Mouse (Mus musculus) heart, postnatal 14 days (tissue): ENCODE measurements at regions not wholly inside any gene's neighbourhood (a gene's known extent, or its start where the extent isn't known, plus 50 kb on each side); places are given as distances from the start of the nearest gene placed in this dataset.

Source experiments
- DNase-seq, 2 experiments: peaks; one replicate each; pipeline ENCODE4 v3.0.0; 2021 to 2022
- intact Hi-C: fragments of 180-260 bp; cut with DNase I; formaldehyde crosslinking; loops from one replicate; pipeline ENCODE4 v1.15.1; 2025

- intact Hi-C loops = loop anchor here (5.0 to 10.0 kb wide), 2 partner anchors 58 to 325 kb away; partner anchors contain the start of gene Sox9
These were observed 57.9 kb downstream of the Sox9 start for GRCm38 (mm10) chr11:112839721-112840494.

DNA sequence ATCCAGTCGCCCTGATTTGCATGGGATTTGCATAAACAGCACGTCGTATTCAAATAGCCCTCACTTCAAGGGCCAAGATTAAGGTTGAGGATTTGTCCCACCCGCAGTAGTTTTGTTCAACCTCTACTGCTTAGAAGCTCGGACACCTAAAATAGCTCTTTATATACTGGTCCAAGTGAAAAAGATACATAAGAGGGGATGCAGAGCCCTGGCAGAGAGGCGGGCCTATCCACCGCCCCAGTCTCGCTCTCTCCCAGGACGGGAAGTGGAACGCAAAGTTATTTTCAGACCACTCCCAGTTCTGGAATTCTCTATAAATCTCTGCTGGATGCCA is 58.4 kb downstream of the Sox9 start:
- intact Hi-C loops = loop anchor here (5.0 to 10.0 kb wide), 2 partner anchors 58 to 324 kb away; partner anchors contain the start of gene Sox9

More at GRCm38 (mm10) chr11:112839721-112840494, 57.9 kb downstream of the Sox9 start:
- no peak for DNase-seq

DNA sequence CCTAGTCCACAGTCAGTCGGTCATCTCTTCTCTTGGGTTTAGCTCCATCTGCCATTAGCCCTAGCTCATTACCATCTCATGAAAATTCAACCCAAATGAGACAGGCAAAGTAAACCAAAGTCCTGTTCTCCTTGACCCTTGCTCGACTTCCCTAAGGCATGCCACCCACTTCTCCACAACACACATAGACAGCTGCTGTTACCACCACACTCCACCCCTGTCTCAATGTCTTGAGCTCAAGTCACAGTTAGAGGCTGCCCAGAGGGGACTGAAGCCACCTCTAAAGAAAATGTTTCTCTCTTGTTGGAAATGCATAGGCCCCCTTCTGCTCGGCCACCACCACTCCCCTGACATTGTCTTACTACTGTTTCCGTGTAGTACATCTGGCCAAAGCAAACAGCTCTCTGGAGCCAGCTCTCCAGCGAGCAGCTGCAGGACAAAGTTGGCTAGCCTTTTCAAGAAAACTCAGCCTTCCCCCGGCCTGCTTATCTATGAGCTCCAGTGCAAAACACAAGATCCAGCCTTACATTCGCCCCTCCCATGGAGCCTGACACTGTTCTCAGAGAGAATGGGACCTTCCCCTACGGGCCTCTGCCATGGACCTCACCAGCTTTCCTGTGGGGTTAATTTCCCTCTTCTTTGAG is 62.4 kb downstream of the Sox9 start:
- intact Hi-C loops = loop anchor here (5.0 to 10.0 kb wide), 2 partner anchors 62 to 320 kb away; partner anchors contain the start of gene Sox9
- DNase-seq = peak; percentile 35 to 61

More for the DNA sequence above, 58.4 kb downstream of the Sox9 start:
- DNase-seq = no peak

DNA sequence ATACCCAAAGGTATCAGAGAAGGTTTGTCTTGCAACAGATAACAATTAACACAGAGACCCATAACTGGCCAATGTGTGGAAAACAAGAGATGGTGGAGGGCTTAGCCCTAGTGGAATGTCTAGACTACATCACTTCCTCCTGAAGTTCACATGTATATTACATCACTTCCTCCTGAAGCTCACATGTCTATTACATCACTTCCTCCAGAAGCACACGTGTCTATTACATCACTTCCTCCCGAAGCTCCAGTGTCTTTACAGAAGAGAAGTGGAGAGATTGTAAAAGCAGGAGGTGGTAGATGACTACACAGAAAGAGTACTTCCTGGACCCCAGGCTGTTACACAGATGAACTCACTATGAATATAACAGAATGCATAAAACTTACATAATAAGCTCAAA is 65.1 kb downstream of the Sox9 start:
- intact Hi-C loops = loop anchor here (10.0 kb wide), 1 partner anchor 318 kb away; no protein-coding TSS in a partner anchor
- no peak for DNase-seq

DNA sequence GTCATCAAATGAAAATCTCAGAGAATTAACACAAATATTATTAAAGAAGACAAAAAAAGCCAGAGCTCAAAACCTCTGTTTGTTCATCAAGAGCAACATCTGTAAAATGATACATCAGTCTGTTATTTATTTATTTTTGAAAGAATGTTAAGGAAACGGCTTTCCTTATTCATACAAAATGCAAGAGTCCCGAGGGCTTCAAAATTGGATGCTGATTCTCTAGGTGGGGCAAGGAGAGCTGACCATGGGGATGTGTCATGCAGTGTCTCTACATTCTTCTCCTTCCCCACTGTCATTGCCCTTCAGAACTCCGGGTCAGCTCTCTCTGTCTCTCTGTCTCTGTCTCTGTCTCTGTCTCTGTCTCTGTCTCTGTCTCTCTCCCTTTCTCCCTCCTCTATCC is 65.8 kb downstream of the Sox9 start:
- intact Hi-C loops = loop anchor here (10.0 kb wide), 1 partner anchor 317 kb away; no protein-coding TSS in a partner anchor
- no peak for DNase-seq

DNA sequence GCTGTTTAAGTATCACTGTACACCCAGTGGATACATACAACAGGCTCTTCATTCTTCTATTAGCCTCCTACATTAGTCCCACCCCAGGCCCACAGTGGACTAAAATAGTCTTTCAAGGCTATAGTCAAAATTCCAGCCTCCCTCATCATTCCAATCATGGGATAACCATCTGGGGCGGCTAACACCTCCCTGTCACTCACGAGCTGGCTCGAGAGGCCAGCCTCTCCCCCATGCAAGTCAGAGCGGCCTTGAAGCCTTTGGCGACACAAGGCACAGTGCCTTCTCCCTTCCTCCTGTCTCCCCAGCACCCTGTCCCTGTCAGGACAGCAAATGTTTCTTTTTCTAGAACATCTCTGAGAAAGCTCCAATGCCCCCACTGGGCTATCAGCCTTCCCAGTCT is 68.0 kb downstream of the Sox9 start:
- DNase-seq = no peak
- intact Hi-C loops = loop anchor here (10.0 kb wide), 1 partner anchor 315 kb away; no protein-coding TSS in a partner anchor

DNA sequence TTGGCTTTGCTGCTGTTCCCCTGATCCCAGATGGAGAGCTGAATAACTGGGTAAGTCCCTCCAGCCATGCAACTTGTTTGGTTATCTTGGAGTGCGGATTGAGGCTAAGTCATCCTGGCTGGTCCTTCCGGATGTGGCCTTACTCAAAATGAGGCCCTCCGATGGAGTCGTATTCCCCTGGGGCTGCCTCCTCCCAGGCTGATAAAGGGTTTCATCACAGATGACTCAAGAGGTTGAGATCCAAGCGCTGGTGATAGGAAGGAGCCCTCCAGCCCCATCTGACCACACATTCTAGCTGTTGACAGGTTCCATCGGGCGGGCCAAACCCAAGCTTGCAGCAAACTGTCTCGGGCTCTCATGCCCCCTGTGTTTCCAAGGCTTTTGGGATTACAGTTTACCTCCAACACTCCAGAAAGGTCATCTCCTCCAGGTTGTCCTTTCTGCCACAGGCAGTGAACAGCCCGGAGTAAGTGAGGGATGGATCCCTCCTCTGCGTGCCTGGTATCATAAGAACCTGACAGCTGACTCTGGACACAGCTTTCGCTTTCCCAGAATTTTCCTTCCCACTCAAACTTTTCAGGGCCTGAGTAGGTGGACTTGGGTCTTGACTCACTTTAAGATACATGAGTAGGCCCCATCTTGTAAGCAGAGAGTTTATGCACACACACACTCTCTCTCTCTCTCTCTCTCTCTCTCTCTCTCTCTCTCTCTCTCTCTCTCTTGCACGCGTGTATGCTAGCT is 68.7 kb downstream of the Sox9 start:
- DNase-seq = peak; percentile 73 to 79

DNA sequence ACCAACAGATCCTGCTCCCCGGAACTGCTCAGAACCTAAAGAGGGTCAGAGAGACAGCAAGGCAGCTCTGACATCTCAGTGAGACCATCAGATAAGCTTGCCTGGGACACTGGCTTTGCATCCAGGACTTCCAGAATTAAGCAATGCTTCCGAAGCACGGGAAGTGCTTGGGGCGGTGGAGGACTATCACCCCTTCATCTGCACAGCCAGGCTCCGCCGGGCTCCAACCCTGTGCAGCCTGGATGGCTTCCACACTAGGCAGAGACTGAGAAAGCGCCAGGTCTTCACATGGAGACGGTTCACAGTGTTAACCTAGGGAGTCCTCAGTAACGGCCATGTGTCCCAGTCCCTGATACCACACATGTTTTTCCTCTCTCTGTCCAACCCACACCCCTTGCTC is 69.3 kb downstream of the Sox9 start:
- intact Hi-C loops = no loop called here
- DNase-seq = no peak

More for the DNA sequence above, 68.7 kb downstream of the Sox9 start:
- intact Hi-C loops = no loop called here

- intact Hi-C loops = no loop called here
- no peak for DNase-seq
These were observed 74.0 kb downstream of the Sox9 start for GRCm38 (mm10) chr11:112855975-112856374.

- no peak for DNase-seq
- intact Hi-C loops = no loop called here
These were observed 77.3 kb downstream of the Sox9 start for GRCm38 (mm10) chr11:112859309-112859708.

DNA sequence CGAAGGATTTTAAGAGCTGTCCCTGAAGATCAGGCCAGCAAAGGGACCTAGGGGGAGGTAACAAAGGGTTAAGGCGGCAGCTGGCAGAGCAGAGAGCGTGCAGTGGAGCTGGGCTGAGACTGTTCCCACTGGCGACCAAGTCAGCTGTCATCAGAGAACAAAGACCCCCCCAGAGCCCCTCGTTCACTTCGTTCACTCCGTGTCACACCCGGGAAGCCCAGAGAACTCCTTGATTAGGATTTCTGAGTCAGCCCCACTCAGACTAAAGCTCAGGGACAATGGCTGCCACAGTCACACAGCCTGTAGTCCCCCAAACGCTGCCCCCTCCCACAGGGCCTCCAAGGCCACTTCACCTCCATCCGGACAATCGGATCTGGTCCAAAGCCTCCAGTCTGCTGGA is 78.8 kb downstream of the Sox9 start:
- intact Hi-C loops = no loop called here
- DNase-seq = no peak

GRCm38 (mm10) chr11:112861233-112861632 is 79.2 kb downstream of the Sox9 start:
- intact Hi-C loops = no loop called here
- DNase-seq = no peak

DNA sequence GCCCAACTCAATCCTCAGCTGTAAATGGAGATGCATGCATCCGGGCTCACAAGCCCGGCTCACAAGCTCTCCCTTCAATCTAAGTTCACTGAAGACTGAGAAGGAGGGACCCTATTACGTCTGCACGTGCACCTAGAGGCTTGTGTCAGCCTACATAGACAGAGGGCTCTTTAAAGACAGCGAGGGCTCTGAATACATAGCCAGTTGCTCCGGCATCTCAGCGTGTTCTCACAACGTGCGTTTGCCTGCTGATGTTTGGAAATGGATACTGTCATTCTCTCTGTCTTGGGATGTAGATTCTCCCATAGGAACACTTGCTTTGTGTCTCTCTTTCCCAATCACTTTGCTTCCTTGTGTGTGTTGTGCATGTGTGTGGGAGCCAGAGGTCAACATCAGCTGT is 83.8 kb downstream of the Sox9 start:
- DNase-seq = no peak
- intact Hi-C loops = no loop called here

DNA sequence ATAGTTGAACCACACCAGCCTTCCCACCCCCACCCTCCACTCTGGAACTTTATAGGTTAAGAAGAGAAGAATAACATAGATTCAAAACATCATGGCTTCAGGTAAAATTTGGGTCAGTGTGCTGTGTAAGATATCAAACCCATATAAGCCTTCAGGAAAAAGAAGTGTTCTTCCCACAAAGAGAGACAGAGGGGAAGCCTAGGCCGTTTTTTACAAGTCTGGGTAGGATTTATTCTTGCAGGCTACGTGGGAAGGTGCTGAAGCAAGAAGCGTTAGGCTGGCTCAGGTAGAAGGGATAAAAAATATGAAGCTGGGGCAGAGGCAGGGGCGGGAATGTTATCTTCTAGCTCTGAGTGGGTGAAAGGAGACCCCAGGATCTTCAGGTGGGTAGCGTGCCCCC is 87.5 kb downstream of the Sox9 start:
- DNase-seq = no peak
- intact Hi-C loops = no loop called here

- intact Hi-C loops = no loop called here
- no peak for DNase-seq
These were observed 88.4 kb downstream of the Sox9 start for GRCm38 (mm10) chr11:112870201-112871035.

- no peak for DNase-seq
- intact Hi-C loops = no loop called here
These were observed 90.8 kb downstream of the Sox9 start for GRCm38 (mm10) chr11:112872677-112873367.

DNA sequence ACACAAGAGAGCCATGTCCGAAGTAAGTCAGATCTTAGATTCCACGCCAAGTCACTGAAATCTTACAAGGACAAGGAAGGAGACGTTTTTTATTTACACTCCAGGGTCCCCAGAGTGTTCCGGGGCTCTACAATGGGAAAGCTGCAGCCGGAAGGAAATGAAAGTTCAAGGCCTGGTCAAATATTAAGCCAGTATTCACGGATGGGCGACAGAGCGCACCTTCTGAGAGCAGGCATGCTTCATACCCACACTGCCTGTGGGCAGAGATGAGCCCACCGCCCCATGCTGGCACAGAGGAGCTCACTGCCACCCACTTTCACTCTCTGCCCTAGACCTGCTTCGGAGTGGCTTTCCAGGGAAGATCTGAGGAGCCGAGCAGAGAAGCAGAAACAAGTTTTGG is 92.2 kb downstream of the Sox9 start:
- intact Hi-C loops = no loop called here
- DNase-seq = no peak

DNA sequence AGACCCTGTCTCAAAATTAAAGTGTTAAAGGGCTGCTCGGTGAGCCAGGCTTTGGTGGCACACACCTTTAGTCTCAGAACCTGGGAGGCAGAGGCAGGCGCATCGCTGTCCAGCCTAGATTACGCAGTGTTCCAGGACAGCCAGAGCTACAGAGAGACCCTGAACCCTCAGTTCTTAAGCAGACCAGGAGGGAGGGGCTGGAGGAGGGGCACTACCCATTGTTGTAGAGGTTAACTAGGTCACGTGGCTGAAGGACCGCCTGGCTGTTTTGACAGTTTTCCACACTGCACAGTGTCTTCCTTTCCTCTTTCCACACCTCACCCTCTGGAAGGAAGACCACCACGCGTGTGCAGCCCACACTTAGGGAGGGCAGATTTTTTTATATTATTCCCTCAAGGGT is 94.2 kb downstream of the Sox9 start:
- no peak for DNase-seq
- intact Hi-C loops = no loop called here

- DNase-seq = no peak
- intact Hi-C loops = no loop called here
These were observed 96.4 kb downstream of the Sox9 start for GRCm38 (mm10) chr11:112878436-112878835.

GRCm38 (mm10) chr11:112880736-112881135 is 98.7 kb downstream of the Sox9 start:
- intact Hi-C loops = no loop called here

More at GRCm38 (mm10) chr11:112880736-112881135, 98.7 kb downstream of the Sox9 start:
- no peak for DNase-seq
